Mouse (Mus musculus): Measurements from ENCODE around the gene Abcf1. TPM values are rescaled to one million over a fixed set of nuclear protein-coding genes. Genes with fewer than 3 reads are reported as not detected.
"Not testable (repeated sequence)": the region's sequence is repeated elsewhere in the genome, so short reads cannot be mapped to it uniquely, and the experiment has no call there.

Gene Abcf1
- total RNA-seq, 2 experiments from 2014 or later: 74.3 to 75.6 TPM

DNA sequence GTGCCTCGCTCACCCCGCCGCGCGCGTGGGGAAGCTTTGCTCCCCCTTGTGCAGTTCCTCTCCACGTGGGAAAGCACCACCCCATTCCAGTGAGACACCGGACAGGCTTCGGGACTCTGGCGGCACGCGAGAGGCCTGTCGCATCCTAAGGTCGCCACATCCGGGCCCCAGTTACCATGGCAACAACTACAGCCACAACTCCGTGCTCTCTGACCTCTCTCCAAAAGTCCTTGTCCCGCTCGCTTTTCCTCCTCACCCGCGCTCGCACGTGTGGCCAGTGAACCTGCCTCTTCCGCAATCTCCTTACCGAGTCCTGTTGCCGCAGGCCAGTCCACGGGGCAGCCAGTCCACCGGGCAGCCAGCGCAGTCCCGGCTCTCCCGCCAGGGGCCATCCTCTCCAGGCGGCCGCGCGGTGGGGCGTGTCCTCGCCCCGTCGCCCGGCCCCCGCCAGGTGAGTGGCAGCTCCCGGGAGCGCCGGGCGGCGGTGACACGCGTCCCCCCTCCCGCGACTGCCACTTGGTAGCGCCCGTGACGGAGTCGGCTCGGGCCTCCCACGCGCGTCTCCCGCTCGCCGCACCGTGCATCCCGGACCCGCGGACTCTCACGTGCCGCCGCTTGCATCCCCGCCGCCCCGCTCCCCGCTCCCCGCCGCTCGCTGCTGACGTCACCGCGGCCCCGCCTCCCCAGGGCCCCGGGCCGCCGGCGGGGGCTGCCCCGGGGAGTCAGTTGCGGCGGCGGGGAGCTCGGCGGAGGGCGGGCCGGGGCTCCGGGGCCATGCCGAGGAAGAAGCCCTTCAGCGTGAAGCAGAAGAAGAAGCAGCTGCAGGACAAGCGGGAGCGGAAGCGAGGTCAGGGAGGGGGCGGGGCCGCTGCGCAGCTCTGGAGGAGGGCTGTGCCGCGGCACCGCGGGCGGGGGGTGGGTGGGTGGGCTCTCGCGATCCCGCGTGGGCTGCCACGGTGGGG, 10.1 kb upstream of the Abcf1 start, which contains the start of the genes Gnl1 and Prr3:
TSS of gene Gnl1 (plus strand) at position 451 of the 962 bp plus-strand sequence.
TSS of gene Prr3 (minus strand) at position 836 of the 962 bp plus-strand sequence.
- peak; percentile 80 to 92 for DNase-seq (ENCODE audit: low spot score in 2 of 2)

DNA sequence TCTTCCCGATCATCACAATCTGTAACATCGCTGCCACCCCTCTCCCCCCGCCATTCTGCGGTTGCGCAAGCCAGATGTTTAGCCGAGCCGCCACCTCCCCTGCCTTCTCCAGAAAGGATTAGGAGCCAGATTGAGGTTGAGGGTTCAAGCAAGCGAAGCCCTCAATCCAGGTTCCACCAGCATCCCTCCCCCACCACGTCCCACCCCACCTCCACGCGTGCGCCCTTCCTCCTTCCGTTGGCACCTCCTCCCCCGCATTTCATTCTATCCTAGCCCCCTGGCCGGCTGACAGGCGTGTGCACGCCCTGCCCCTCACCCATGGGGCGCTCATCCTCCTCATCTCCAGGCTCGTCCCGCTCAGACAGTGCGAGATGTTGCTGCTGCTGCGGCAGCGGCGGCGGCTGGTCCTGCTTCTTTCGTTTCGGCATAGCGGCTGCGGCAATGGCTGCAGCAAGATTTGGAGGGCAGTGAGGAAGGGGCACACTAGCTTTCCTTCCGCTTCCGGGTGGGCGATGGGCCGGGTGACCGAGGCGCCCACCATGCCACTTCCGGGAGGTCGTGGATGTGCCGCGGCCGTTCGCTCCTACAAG, 9.3 kb upstream of the Abcf1 start:
- DNase-seq (ENCODE audit: low spot score in 2 of 2): peak; percentile 66 to 86

DNA sequence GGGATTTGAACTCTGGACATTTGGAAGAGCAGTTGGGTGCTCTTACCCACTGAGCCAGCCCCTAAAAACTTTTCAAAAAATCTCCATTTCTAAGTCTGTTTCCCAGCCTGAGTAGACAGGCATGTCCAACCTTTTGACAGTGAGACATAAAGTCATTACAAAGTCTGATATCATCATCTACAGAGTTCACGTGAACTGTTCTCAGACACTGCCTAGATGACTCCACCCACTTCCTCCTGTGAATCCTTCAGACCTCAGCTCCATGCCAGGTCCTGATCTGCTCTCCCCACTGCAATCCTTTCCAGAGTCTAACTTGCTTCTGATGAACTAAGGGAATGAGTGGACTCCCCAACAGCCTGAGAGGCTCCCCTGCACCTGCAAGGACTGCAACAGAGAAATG, 2.6 kb upstream of the Abcf1 start:
- DNase-seq (ENCODE audit: low spot score in 2 of 2): no peak

DNA sequence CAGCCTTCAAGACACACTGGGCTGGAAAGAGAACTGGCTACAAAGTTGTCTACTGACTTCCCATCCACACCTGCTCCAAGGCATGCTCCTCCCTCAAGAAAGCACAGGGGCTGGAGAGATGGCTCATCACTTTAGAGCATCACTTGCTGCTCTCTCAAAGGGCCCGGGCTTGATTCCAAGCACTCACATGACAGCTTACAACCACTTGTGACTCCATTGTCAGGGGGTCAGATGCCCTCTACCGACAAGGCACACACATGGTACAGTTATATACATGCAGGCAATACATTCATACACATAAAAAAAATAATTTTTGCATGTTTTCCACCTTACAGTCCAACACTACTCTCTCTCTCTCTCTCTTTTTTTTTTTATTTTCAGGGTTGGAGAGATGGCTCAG, 1.9 kb downstream of the Abcf1 start:
- no peak for DNase-seq (ENCODE audit: low spot score in 2 of 2)

DNA sequence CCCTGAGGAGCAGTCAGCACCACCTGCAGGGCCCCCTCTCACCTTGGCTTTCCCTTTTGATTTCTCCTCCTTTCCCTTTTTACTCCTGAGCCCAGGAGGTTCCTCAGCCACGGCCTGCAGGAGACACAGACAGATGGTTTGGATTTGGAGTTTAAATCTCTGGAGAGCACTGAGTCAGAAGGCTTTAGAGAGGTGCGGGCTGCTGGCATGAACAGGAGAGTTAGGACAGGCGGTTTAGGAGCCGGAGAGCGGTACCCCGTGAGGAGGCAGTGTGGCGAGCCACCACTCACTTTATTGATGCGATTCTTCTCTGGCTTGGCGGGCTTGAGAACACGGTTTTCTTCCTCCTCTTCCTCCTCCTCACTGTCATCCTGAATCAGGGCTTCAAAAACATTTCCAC, 6.3 kb downstream of the Abcf1 start:
- no peak for DNase-seq (ENCODE audit: low spot score in 2 of 2)

DNA sequence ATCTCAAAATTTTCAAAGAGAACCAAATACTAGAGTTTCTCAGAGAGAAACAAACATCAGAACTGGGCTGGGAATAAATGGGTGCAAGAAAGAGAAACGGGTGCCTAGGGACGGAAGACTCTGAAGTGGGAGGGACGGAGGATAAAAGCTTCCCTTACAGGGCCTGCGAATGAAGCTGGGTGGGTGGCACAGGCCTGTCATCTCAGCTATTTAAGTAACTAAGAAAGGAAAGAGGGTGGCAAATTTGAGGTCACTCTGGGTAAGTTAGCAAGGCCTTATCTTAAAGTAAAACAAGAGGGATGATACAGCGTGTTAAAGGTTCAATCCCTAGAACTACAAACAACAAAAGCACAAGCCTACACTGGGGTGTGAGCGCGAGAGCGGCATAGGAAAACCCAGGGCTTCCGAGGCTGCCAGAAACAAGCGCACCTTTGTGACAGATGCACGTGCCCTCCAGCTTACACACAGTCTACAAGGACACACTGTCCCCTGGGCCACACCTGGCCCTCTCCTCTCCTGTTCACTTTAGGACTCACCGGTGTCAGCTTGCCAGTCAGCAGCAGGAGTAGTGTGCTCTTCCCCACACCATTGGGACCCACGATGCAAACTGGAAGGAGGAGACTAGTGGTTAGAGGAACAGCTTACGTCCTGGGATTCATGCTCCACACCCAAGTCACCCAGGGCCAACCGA, 10.9 kb downstream of the Abcf1 start:
- no peak for DNase-seq (ENCODE audit: low spot score in 2 of 2)

DNA sequence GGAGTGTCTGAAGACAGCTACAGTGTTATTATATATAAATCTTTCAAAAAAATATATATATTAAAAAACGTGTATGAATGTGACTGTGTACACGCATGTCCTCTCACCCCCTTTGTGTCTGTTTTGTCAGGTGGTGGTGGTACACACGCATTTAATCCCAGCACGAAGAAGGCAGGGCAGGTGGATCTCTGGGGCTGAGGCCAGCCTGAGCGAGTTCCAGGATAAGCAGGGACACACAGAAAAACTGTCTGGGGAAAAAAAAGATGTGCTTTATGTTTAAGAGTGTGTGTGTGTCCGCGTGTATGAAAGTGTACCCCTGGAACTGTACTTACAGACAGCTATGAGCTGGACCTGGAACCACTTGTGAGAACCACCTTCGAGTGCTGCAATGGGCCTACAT, 14.9 kb downstream of the Abcf1 start:
- no peak for DNase-seq (ENCODE audit: low spot score in 2 of 2)

DNA sequence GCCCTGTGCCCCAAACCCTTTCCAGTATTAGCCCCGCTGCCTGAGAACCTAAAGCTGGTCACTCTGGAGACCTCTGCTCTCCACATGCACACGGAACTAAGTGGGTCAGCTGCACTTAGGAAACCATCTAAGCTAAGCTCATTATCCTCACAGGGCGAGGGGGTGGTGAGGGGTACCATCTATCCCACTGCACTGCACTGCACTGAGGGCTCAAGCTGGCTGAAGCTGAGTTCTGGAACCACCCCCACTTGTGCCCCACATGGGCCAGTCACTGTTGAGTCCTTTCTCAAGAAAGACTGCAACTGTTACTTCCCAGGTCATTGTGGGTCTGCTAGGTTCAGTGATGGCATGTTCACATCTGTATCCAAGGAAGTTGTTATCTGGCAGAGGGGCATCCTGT, 17.0 kb downstream of the Abcf1 start:
- not testable (repeated sequence) for DNase-seq (ENCODE audit: low spot score in 2 of 2)

DNA sequence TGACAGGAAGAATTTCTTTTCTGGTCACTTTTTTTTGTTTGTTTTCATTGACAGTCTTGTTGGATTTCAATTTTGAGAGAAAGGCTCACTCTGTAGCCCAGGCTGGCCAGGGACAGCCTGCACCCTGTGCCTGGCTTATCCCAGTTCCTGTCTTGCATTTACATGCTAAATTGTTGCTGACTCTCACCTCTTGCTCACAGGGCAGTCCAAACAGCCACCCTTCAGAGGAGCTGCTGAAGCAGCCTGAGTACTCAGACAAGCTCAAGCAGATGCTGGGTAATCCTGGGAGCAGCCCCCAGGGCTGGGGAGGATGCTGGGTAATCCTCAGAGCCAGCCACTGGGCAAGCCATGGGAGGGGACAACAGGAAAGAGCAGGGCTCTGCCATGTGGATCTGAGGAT, 18.6 kb downstream of the Abcf1 start:
- not testable (repeated sequence) for DNase-seq (ENCODE audit: low spot score in 2 of 2)

DNA sequence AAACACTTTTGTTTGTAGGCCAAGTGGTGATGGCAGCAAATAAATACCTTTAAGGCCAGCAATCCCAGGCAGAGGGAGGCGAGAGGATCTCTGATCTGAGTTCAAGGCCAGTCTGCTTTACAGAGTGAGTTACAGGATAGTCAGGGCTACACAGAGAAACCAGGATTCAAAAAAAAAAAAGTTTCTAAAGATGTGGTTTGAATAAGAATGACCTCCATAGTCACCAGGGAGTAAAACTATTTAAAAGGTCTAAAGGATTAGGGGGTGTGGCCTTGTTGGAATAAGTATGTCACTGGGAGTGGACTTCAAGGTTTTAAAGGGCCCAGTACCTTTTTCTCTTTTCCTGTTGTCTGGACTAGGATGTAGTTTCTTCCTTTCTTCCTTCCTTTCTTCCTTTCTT, 29.6 kb downstream of the Abcf1 start:
- no peak for DNase-seq (ENCODE audit: low spot score in 2 of 2)

DNA sequence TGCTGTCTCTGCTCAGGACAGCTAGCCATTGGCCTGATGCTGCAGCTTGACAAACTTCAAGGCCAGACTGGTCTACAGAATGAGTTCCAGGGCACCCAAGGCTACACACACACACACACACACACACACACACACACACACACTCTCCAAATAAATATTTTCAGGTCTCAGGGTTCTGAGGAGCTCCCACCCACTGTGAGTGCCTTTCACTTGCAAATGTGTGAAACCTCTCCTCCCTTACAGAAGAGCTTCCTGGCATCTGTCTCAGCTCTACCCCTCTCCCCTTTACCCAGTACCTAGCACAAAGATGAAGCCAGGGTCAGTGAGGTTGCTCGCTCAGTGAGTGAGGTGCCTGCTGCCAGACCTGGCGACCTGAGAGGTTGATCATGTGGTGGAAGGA, 30.5 kb downstream of the Abcf1 start:
- no peak for DNase-seq (ENCODE audit: low spot score in 2 of 2)

DNA sequence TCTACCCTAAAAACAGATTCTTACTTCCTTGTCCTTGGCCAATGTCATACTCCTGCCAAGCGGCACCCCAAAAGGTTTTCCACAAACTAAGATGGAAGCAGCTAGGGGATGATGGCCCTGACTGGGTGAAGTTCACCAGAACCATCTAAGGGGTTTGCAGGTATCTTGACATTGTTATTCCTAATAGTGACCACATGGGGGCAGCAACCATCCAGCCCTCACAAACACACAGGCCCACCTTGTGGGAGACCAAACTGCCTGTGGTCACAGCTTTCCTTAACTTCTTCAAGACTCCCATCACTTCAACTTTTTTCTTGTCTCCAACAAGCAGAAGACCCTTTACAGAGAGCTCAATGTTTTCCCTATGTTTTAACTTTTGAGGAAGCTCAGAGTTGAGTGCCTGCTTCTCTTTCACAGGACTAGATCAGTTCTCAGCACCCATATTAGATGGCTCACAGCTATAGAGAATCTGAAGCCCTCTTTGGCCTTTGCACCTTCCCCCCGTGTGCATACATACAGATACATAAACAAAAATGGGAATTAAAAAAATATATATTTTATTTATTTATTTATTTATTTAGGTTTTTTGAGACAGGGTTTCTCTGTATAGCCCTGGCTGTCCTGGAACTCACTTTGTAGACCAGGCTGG, 31.7 kb downstream of the Abcf1 start:
- DNase-seq (ENCODE audit: low spot score in 2 of 2): no peak

DNA sequence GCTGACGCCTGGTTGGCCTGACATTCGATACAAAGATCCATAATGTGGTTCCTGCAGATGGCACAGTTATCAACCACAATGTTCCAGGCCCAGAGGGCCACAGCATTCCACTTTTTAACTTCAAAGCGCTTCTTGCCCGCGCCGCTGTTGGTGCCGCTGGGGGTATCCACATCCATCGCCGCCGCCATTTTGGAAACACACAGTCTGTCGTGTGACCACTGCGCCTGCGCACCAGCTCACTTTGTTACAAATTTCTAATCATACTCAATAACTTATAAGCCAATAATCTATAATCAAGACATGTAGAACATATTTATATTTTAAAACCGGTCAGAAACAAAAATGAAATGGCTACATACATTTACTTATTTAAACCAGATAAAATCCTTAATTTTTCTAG, 33.8 kb downstream of the Abcf1 start:
- not testable (repeated sequence) for DNase-seq (ENCODE audit: low spot score in 2 of 2)

DNA sequence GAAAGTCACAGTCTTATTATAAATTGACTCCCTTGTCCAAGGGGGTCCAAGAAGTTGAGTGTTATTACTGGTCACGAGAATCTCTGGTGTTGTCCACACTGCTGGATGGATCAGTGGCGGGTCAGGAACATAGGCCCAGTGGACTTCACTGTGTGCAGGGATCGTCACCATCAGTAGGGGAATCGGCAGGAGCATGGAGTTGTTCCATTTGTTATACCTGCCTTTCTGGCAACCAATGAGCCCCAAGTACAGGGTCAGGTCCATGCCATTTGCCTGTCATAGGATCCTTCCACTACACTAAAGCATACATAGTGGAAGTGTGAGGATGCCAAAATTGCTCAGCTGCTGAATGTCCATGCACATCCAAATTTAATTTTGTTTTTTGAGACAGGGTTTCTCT, 37.0 kb downstream of the Abcf1 start:
- no peak for DNase-seq (ENCODE audit: low spot score in 2 of 2)

DNA sequence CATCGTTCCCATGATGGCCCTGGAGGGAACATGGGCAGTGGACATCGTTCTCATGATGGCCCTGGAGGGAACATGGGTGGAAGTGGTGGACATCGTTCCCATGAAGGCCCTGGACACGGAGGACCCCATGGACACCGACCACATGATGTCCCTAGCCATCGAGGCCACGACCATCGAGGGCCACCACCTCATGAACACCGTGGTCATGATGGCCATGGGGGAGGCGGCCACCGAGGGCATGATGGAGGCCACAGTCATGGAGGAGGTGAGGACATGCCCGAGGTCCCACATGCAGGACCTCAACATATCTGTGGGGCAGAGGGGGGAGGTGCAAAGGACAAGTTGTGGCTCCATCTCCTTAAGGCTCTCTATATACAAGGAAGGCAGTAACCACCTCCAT, 38.9 kb downstream of the Abcf1 start:
- DNase-seq (ENCODE audit: low spot score in 2 of 2): no peak

DNA sequence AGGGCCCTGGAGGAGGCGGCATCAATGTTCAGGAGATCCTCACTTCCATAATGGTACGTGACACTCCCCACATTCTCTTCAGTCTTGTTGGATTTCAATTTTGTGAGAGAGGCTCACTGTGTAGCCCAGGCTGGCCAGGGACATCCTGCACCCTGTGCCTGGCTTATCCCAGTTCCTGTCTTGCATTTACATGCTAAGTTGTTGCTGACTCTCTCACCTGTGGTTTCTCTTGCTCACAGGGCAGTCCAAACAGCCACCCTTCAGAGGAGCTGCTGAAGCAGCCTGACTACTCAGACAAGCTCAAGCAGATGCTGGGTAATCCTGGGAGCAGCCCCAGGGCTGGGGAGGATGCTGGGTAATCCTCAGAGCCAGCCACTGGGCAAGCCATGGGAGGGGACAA, 40.0 kb downstream of the Abcf1 start:
- no peak for DNase-seq (ENCODE audit: low spot score in 2 of 2)

DNA sequence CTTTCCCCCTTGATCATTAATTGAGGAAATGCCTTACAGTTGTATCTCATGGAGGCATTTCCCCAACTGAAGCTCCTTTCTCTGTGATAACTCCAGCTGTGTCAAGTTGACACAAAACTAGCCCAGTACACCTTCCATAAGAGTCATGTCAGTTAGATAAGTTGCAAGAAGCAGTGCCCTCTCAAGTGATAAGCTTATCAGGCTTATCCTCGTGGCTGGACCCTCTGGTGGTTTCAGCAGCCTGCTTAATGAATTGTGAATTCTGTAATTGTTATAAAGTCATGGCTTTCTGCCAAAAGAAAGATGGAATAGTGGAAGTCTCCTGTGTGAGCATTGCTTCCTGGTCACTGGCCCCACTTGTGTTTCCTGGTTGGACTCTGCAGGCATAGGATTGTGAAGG, 42.1 kb downstream of the Abcf1 start:
- no peak for DNase-seq (ENCODE audit: low spot score in 2 of 2)

DNA sequence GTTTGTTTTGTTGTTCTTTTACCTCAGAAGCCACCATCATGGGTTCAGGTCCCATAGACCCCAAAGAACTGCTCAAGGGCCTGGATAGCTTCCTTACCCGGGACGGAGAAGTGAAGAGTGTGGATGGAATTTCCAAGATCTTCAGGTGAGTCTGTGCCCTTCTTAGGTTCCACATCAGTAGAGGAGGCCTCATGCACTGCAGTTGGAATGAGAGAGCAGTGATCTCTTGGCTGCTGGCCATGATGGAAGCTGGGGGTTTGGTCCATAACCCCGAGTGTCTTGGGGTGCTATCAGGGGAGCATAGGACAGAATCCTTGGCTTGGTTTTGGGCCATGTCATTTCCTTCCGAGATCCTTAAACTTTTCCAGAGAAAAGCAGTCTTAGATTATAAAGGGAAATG, 46.3 kb downstream of the Abcf1 start:
- no peak for DNase-seq (ENCODE audit: low spot score in 2 of 2)

DNA sequence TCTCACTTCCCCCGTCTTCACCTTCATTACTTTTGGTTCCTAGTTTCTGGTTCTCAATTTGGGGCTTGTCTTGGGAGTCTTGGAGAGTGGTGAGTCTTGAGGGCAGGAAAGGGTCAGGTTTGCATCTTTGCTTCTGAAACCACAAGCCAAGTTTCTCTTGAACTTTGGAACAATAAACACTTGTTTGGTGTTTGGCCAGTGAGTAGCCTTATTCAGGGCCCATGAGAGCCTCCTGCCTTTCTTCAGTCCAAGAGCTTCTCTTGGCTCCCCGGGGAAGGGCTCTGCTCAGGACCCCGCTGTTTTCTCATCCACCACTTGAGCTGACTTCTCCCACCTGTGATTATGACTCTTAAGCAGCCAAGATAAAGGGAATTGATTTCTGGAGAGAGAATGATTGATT, 47.0 kb downstream of the Abcf1 start:
- DNase-seq (ENCODE audit: low spot score in 2 of 2): no peak

DNA sequence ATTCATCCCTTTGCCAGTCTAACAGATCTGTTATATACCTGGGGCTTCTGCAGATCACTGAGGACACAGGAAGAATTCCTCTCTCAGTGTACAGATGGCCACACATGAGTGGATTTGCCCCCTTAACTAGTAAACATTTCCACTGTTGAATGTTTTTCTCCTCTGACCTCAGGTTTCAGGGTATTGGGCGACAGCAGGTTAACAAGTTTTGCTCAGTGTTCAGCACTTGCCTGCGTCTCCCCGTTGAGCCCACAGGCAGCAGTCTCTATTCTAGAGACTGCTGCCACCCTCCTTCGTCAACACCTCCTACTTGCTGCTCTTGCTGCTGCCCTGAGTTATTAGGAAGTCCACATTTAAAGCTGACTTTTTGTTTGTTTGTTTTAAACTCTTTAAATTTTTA, 47.9 kb downstream of the Abcf1 start:
- DNase-seq (ENCODE audit: low spot score in 2 of 2): no peak

DNA sequence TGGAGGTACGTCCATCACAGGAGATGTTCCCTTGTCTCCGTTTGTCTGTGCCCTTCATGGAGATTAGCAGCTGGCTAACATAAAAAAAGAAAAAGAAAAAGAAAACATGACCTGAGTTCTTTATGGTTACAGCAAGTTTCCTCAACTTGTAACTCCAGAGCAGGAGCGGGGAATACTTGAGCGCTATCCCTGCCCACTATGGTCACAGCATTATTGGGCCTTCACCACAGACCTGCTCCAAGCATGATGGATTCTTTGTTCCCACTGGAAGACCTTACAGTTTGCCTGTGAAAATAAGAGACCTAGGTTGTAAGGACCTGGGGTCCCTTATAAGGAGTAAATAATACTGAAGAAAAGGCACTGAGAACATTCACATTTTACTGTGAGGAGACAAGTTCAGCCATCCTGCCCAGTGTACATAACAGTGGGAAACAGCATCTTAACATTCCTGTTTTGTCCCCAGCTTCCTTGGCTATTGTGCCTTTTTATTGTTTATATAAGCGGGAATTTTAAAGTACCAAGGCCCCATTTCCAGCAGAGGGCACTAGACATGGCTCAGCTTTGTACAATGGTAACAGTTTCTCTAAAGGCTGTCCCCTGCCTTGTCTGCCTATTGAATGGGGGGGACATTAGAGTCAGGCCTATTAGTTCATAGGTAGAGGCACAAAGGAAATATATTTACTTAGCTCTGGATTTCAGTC, 48.5 kb downstream of the Abcf1 start:
- no peak for DNase-seq (ENCODE audit: low spot score in 2 of 2)
